9 mouse cellular contexts compared by ENCODE assay signal in genomic region chr3:123780507-123780906, GRCm38 (mm10).
DNase-seq lines count a peak whose midpoint lies in the region; ATAC-seq and TF ChIP-seq lines count a peak whose summit lies in the region.
"Had no signal": no experiment of that assay in that cellular context is flagged by ENCODE, and none has a peak within 500 bp of the region (broad histone marks: within the 10 kb centered on the region; RNA-seq: fewer than 3 reads in every experiment).

No protein-coding gene starts in this region.

- DNase-seq in kidney, postnatal 0 days (ENCODE audit: low spot score) = peak; percentile 40
- no peak for DNase-seq in layer of hippocampus, adult 11-12 months (ENCODE audit: low spot score)

- no peaks in the 10 kb centered on the region for H3K4me1 ChIP-seq in intestine, postnatal 0 days (replicated peaks; ENCODE audit: control insufficient read depth, insufficient read depth, low read length)
- H3K4me1 ChIP-seq in intestine, embryonic 16.5 days (ENCODE audit: control insufficient read depth, insufficient read depth, low read length) = no peaks in the 10 kb centered on the region
- no peaks in the 10 kb centered on the region for H3K4me1 ChIP-seq in ES-Bruce4 (ENCODE audit: control insufficient read depth, insufficient read depth, low read length)
- no peaks in the 10 kb centered on the region for H3K4me1 ChIP-seq in kidney, postnatal 0 days (replicated peaks; ENCODE audit: insufficient read depth, low read length)
- no peaks in the 10 kb centered on the region for H3K4me1 ChIP-seq in forebrain, embryonic 12.5 days

- no peak overlapping the region for H3K4me3 ChIP-seq in intestine, postnatal 0 days (ENCODE audit: low read depth, low read length)
- H3K4me3 ChIP-seq in intestine, embryonic 16.5 days (ENCODE audit: low read length) = no peak overlapping the region
- no peak overlapping the region for H3K4me3 ChIP-seq in ES-Bruce4 (ENCODE audit: low read depth, low read length)
- no peak overlapping the region for H3K4me3 ChIP-seq in kidney, postnatal 0 days (replicated peaks; ENCODE audit: low read depth, low read length)
- H3K4me3 ChIP-seq in forebrain, embryonic 12.5 days (replicated peaks) = no peak overlapping the region

- H3K27ac ChIP-seq in intestine, postnatal 0 days (ENCODE audit: low read depth, low read length) = no peak overlapping the region
- no peak overlapping the region for H3K27ac ChIP-seq in intestine, embryonic 16.5 days (ENCODE audit: low read length)
- H3K27ac ChIP-seq in ES-Bruce4 (ENCODE audit: insufficient read depth, low read length) = no peak overlapping the region
- no peak overlapping the region for H3K27ac ChIP-seq in kidney, postnatal 0 days
- H3K27ac ChIP-seq in forebrain, embryonic 12.5 days = no peak overlapping the region

- TF ChIP-seq POLR2A in ES-Bruce4 (IDR thresholded peaks at IDR 0.05; ENCODE audit: insufficient read depth, low read length) = no peak

- no peak overlapping the region for H3K9ac ChIP-seq in intestine, postnatal 0 days (ENCODE audit: low read depth, low read length)
- no peak overlapping the region for H3K9ac ChIP-seq in intestine, embryonic 16.5 days (ENCODE audit: low read depth, low read length)
- no peak overlapping the region for H3K9ac ChIP-seq in ES-Bruce4 (ENCODE audit: low read depth, poor library complexity, severe bottlenecking)
- H3K9ac ChIP-seq in kidney, postnatal 0 days (ENCODE audit: low read depth, low read length) = no peak overlapping the region
- no peak overlapping the region for H3K9ac ChIP-seq in forebrain, embryonic 12.5 days

- no peaks in the 10 kb centered on the region for H3K27me3 ChIP-seq in intestine, postnatal 0 days (replicated peaks; ENCODE audit: control insufficient read depth, insufficient read depth, low read length)
- H3K27me3 ChIP-seq in intestine, embryonic 16.5 days (replicated peaks; ENCODE audit: control insufficient read depth, insufficient read depth, low read length) = no peaks in the 10 kb centered on the region
- H3K27me3 ChIP-seq in ES-Bruce4 (ENCODE audit: control insufficient read depth, insufficient read depth, low read length, poor library complexity, severe bottlenecking) = no peaks in the 10 kb centered on the region
- no peaks in the 10 kb centered on the region for H3K27me3 ChIP-seq in kidney, postnatal 0 days (ENCODE audit: insufficient read depth, low read length)
- no peaks in the 10 kb centered on the region for H3K27me3 ChIP-seq in forebrain, embryonic 12.5 days

- no peaks in the 10 kb centered on the region for H3K36me3 ChIP-seq in intestine, postnatal 0 days (ENCODE audit: control insufficient read depth, insufficient read depth)
- H3K36me3 ChIP-seq in intestine, embryonic 16.5 days (ENCODE audit: control insufficient read depth, insufficient read depth, low read length) = no peaks in the 10 kb centered on the region
- no peaks in the 10 kb centered on the region for H3K36me3 ChIP-seq in ES-Bruce4 (ENCODE audit: control insufficient read depth, insufficient read depth, low read length, poor library complexity, severe bottlenecking)
- H3K36me3 ChIP-seq in kidney, postnatal 0 days (ENCODE audit: insufficient read depth, low read length) = no peaks in the 10 kb centered on the region
- no peaks in the 10 kb centered on the region for H3K36me3 ChIP-seq in forebrain, embryonic 12.5 days (replicated peaks)

- no peak for TF ChIP-seq EP300 in ES-Bruce4 (IDR thresholded peaks at IDR 0.05; ENCODE audit: insufficient read depth, low read depth, low read length)

- ATAC-seq in intestine, postnatal 0 days = no peak
- ATAC-seq in intestine, embryonic 16.5 days = no peak
- peak; percentile 58 for ATAC-seq in cerebellum, adult (ENCODE audit: insufficient number of reproducible peaks, low FRiP score, low TSS enrichment)
- peak; percentile 49; the same call in 1 of the 2 replicates for ATAC-seq in kidney, postnatal 0 days (replicated peaks; ENCODE audit: low FRiP score, low read depth)
- ATAC-seq in megakaryocyte, adult 5-6 weeks (ENCODE audit: poor library complexity, severe bottlenecking) = no peak
- ATAC-seq in forebrain, embryonic 12.5 days (ENCODE audit: low FRiP score) = no peak

- peak; percentile 61 for TF ChIP-seq CTCF in intestine, postnatal 0 days (IDR thresholded peaks at IDR 0.05; ENCODE audit: low read depth)
- TF ChIP-seq CTCF in ES-Bruce4 (IDR thresholded peaks at IDR 0.05; ENCODE audit: low read depth, low read length) = peak; percentile 53
- TF ChIP-seq CTCF in kidney, postnatal 0 days (IDR thresholded peaks at IDR 0.05; ENCODE audit: low read depth) = peak; percentile 66

- no peaks in the 10 kb centered on the region for H3K9me3 ChIP-seq in intestine, postnatal 0 days (ENCODE audit: control insufficient read depth)
- H3K9me3 ChIP-seq in intestine, embryonic 16.5 days (ENCODE audit: control insufficient read depth, low read length) = no peaks in the 10 kb centered on the region
- H3K9me3 ChIP-seq in ES-Bruce4 (replicated peaks; ENCODE audit: control insufficient read depth, insufficient read depth, low read length, poor library complexity, severe bottlenecking) = no peaks in the 10 kb centered on the region
- no peaks in the 10 kb centered on the region for H3K9me3 ChIP-seq in kidney, postnatal 0 days (replicated peaks; ENCODE audit: low read length)
- no peaks in the 10 kb centered on the region for H3K9me3 ChIP-seq in forebrain, embryonic 12.5 days

- no peak overlapping the region for H3K4me2 ChIP-seq in intestine, postnatal 0 days (replicated peaks; ENCODE audit: low read depth)
- H3K4me2 ChIP-seq in intestine, embryonic 16.5 days (ENCODE audit: low read depth, low read length) = no peak overlapping the region
- no peak overlapping the region for H3K4me2 ChIP-seq in kidney, postnatal 0 days (ENCODE audit: low read length)
- no peak overlapping the region for H3K4me2 ChIP-seq in forebrain, embryonic 12.5 days
- H3K4me2 ChIP-seq: heart, embryonic 11.5 days had no signal

Comparison
In these comparisons a context has a peak if more than half of its experiments do, and no peak if none do; other contexts are left out.
1. ATAC-seq: peak in cerebellum, adult (single experiment) and kidney, postnatal 0 days (single experiment); none in intestine, postnatal 0 days (single experiment), intestine, embryonic 16.5 days (single experiment), megakaryocyte, adult 5-6 weeks (single experiment) and forebrain, embryonic 12.5 days (single experiment).
2. Peak in every context shown above with its lines, with median percentiles within 50 percentile points of each other: CTCF ChIP-seq.